Mouse (Mus musculus) left cerebral cortex, postnatal 10 days (tissue): ENCODE measurements at regions not wholly inside any gene's neighbourhood (a gene's known extent, or its start where the extent isn't known, plus 50 kb on each side); places are given as distances from the start of the nearest gene placed in this dataset.

ENCODE experiments used
- DNase-seq, 2 experiments: peaks; one replicate each; pipeline ENCODE4 v3.0.0; 2021 to 2022; ENCODE audit warnings: low spot score in 2 of 2, mixed read lengths in 1 of 2; ENCODE audit errors: extremely low spot score in 1 of 2
- intact Hi-C: fragments of 180-260 bp; cut with DNase I; formaldehyde crosslinking; loops from one replicate; pipeline ENCODE4 v1.15.1; 2025

DNA sequence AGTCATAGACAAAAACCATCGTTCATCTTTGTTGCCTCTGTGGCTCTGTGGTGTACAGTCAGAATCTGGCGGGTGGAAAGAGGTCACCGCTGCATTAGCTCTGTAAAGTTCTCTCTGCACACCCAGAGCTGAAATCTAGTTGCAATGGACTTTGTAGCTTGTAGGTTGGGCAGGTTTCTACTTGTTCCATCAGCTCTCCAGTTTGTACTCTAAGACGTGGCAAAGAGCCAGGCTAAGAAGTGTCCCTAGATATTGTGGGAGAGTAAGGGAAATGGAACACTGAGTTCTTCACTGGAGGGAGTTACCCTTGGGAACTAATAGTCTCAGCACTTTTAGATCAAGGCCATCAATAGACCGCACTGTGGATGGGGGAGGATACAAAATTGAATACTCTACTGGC is 197.6 kb upstream of the Nampt start:
- intact Hi-C loops: no loop called here

GRCm38 (mm10) chr12:32628552-32628951 is 190.8 kb upstream of the Nampt start:
- no peak for DNase-seq

More for the DNA sequence above, 197.6 kb upstream of the Nampt start:
- DNase-seq: no peak

DNA sequence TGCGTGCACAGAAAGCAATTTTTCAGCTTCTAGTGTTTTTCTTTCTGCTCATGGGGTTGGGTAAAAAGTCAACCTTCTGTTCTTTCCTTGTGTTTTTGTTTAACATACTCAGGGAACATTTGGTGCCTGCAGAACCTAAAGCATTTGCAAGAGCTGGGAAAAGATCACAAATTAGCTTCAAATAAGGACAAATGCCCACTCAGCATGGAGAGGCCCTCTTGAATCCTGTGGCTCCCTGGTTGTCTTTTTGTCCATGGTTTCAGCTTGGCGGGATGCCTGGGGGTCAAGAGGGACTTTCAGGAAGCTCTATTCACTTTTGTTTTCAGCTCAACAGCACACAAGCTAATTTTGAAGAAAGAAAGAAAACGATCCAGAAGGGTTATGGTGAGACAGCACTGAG is 186.4 kb upstream of the Nampt start:
- intact Hi-C loops: no loop called here
- DNase-seq: peak; percentile 10 to 36

More at GRCm38 (mm10) chr12:32628552-32628951, 190.8 kb upstream of the Nampt start:
- intact Hi-C loops: no loop called here

DNA sequence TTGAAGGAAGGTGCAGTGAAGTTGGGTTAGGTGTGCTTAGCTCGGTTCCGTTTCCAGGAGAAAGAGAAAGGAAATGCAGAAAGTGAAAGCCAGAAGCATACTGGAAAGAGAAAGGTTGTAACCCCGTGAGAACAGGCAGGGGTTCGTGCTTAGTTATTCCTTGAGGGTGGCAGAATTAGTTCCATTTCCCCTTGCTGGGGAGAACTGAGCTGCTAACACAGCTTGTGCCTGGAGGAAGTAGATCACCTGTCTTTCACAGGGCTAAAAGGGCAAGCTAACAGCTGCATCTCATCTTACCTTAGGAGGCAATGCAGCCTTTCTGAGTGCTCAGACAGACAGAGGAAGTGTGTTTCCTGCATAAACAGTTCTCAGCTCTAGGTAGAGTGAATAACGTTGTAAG is 184.3 kb upstream of the Nampt start:
- no peak for DNase-seq
- intact Hi-C loops: loop anchor here (5.0 kb wide), 1 partner anchor 187 kb away; no protein-coding TSS in a partner anchor

DNA sequence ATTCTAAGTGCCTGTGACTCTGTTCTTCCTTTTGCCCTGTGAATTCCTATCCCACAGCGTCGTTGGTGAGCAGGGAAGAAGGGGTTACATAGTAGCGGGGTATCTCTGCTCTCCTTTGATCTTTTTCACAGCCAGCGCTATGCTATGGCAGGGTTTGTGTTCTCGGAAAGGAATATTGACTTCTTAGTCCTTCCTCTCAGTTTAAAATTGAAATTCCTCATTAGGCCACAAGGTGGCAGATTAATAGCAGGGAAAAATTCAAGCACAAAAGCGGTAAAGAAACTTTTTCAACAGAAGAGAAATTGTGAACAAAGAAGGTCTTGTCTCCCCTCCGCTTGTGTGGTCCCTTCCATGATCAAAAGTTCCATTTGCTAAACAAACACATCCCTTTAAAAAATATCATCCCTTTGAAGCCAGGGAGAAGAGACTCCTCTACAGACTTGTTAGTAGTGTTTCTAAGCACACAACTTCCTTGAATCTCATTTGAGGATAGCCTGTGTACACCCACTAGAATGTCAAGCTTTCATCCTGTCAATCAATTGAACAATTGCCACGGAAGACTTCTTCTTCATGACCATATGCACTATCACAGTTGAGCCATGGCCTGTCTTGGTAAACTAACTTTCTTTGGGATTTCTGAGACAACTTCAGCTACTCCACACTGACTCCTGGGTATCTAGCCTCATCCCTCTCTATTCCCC is 181.8 kb upstream of the Nampt start:
- DNase-seq: peak in 1 of 2 experiments; percentile 65
- intact Hi-C loops: loop anchor here (1.0 to 5.0 kb wide), 2 partner anchors 185 to 260 kb away; no protein-coding TSS in a partner anchor

DNA sequence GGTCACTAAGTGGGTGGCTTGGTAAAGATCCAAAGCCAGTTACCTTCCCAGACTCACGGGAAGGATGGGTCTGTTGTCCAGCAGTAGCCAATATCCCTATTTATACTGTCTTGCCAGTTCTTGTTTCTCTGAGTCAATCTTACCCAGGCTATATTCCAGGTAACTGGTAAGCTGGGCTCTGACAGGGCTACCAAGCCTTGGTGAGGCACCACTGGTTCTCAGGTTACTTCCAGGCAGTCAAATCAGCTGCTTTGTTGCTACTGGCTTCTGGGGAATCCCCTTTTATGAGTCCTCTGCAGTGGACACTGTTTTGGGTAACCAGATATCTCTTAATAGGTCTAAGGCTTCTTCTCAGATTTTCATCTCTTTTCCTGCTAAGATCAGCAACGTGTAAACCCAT is 178.8 kb upstream of the Nampt start:
- intact Hi-C loops: no loop called here
- DNase-seq: no peak

GRCm38 (mm10) chr12:32642493-32642892 is 176.9 kb upstream of the Nampt start:
- no peak for DNase-seq
- intact Hi-C loops: no loop called here

- no peak for DNase-seq
- intact Hi-C loops: no loop called here
These were observed 166.2 kb upstream of the Nampt start for GRCm38 (mm10) chr12:32653096-32653495.

- intact Hi-C loops: no loop called here
- DNase-seq: no peak
These were observed 163.2 kb upstream of the Nampt start for GRCm38 (mm10) chr12:32656194-32656593.

DNA sequence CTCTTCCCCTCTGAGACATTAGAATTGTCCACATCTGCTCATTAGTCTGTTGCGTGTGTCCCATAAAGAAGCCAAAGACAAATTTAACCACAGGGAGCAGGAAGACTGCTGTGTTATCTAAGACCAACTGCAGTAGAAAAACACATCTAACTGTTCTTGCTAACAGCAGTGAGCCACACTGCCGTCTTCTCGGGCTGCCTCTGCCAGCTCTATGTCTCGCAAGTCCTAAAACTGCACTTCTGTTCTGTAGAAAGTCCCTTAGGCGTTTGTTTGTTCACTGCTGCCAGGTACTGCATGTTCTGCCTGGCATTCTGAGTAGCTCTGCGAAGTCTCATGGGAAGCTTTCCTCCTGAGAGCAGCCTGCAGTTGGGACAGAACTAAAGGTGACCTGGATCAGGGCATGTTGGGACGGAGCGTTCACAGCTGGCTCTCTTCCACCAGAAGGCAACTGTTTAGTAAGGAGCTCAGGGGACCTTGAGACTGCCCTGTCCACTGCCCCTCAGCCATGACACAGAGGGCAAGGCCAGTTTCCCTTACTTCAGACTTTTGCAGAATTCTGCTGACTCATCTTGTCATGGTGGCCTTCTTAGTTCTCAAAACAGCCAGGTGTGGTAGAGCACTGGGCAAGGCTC is 157.4 kb upstream of the Nampt start:
- intact Hi-C loops: no loop called here
- DNase-seq: no peak

- no peak for DNase-seq
- intact Hi-C loops: no loop called here
These were observed 153.3 kb upstream of the Nampt start for GRCm38 (mm10) chr12:32666040-32666439.

DNA sequence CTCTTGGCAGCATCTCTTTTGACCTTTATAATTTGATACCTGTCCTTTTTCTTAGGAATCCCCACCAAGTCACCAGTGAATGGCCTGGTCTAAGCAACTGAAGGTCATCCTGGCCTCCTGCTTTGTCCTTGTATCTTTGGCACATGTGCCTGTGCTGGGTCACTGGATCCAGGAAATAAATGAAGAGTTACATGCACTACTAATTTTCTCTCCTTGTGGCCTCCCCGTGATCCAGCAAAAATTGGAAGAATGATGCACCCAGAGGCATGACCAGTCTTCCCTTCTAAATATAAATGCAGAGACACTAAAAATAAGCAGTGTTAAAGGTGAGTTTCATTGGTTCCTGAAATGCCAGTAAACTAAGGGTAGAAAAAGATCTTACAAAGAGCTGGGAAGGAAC is 141.4 kb upstream of the Nampt start:
- no peak for DNase-seq
- intact Hi-C loops: no loop called here

DNA sequence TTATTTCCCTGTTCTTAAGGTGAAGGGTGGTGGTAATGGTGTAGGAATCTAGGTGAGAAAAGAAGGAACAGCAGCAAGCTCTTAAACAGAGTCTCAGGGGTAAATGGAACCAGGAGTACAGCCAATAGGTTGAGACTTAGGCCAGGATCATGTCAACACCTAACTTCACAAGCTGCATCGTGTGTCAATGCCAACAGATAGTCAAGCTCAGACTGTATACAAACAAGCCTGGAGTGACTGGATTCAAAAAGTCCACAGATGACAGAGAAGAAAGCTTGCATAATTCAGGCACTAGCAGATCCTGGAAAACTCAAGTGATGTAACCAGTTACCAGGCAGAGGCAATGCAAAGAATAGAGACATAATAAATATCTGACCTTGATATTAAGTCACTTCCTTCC is 140.6 kb upstream of the Nampt start:
- intact Hi-C loops: no loop called here
- no peak for DNase-seq

GRCm38 (mm10) chr12:32681910-32682309 is 137.4 kb upstream of the Nampt start:
- intact Hi-C loops: no loop called here
- DNase-seq: no peak

GRCm38 (mm10) chr12:32683375-32683774 is 136.0 kb upstream of the Nampt start:
- DNase-seq: no peak
- intact Hi-C loops: no loop called here

DNA sequence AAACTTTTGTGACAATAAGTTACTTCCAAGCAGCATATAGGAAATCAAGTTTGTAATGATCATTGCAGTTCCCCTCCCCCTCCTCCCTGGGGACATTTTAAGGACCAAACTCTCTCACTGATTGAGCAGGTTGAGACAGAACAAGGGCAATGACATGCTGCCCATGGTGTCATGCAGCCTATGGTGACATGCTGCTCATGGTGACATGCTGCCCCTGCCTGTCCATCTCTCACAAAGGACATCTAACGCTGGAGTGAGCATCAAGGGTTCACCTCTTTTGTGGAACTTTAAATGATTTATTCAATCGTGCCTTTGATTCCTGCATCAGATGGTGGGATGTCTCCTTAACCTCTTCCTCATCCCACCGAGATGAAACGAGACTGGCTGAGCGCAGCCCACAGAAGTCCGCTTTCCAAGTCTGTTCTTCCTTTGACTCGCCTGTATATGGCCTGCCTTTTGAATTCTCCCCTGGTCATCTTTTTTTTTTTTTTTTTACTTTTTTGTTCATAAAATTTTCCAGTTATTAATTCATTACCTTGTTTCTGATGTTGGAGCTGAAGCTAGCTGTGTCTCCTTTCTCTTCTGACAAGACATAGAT is 133.5 kb upstream of the Nampt start:
- DNase-seq: no peak
- intact Hi-C loops: no loop called here

DNA sequence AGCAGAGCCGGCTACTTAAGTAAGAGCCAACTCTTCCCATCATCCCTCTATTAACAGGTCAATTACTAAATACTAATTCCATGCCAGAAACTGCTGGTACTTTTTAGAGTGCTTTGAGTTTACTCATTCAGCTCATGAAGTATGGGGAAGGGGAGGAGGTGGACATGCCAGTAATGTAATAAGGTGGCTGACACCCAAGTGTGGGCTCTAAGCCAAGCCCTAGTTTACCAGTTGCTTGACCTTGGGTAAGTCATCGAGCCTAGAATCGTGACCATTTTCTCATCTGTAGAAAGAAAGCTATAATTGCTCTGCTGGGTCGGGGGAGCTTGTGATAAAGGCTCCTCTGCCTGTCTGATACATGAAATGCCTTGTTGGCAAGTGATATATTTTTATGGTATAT is 130.0 kb upstream of the Nampt start:
- intact Hi-C loops: no loop called here
- DNase-seq: no peak

- no peak for DNase-seq
- intact Hi-C loops: no loop called here
These were observed 129.2 kb upstream of the Nampt start for GRCm38 (mm10) chr12:32690096-32690495.

DNA sequence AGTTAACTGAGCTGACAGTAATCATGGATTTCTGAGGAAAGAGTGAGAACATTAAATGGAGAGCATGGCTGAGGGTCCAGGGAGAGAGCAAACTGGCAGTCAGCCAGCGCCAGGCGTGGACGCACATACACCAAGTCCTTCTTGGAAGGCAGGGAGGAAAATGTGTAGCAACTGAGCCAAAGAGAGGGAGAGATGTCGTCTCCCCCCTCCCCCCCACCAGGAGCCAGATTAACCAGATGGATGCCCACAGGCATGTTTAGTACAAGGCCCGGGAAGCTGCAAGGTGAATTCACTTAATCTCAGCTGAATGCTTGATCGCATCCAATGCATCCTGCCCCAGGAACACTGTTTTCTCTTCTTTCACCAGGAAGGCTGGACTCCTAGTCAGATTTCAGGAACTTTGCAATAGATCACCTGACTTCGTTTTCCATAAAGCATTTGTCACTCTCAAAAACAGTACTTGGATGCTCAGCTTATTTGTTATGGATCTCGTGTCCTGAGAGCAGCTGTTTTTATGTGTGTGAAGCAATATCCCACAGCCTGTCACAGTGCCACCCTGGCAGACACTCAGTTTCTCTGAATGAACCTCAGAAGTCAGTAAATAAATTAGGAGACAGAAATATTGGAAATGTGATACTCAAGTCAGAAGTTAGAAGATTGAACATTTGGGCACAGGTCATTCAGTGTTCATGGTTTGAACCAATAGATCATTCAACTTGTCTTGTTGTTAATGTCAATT is 127.1 kb upstream of the Nampt start:
- intact Hi-C loops: no loop called here
- DNase-seq: peak in 1 of 2 experiments; percentile 26

DNA sequence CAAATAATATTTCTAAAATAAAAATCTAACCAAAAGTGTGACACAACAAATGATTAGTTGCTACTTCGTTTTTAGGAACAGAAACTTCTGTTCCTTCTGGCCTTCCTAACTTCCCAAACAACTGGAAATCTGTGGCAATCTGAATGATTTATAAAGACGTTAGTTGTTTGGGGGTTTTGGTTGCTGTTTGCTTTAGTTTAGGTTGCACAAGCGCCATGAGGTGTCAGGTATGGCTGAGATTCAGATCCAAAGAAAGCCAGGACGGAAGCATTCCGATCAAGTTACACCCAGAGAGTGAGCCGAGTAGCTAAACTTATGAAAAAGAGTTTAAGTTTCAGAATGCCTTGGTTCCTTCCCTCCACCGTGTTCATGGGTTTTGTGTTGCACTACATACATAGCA is 126.4 kb upstream of the Nampt start:
- DNase-seq: no peak
- intact Hi-C loops: no loop called here
